Mouse (Mus musculus): ENCODE measurements around the gene Tenm3. TPM values are rescaled to one million over a fixed set of nuclear protein-coding genes. Genes with fewer than 3 reads are reported as not detected.

Tenm3 gene
- polyA plus RNA-seq, 2 experiments, result 38.0 to 48.1 TPM

DNA sequence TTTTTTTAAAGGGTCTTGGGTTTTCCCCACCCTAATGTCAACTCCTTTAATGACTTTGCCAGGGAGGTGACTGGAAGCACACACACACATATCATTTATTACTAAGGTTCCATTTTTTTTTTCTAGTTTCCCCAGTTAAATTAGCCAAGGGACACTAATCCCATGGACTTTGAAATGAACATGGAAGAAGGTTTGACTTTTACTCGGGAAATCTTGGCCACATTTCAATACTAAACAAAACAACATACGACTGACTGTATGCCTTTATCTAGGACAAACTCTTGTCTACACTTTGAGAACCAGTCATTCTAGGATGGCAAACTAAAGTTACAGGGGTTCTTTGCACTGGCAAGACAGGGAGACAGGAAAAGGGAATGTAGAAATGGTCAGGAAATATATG is 170.3 kb downstream of the Tenm3 start:
- Histone ChIP-seq H3K36me3 (ENCODE audit: control insufficient read depth, insufficient read depth, low read length) (no peaks in the 10 kb centered on the region), H3K27ac (replicated peaks; ENCODE audit: low read depth, low read length) (no peak overlapping the region), H3K9ac (ENCODE audit: low read depth, low read length, severe bottlenecking) (no peak overlapping the region), H3K9me3 (ENCODE audit: control insufficient read depth, low read length) (no peaks in the 10 kb centered on the region), H3K4me1 (ENCODE audit: control insufficient read depth, insufficient read depth, low read length) (peaks cover 4% of the 10 kb centered on the region; the same call in 1 of the 2 replicates), H3K27me3 (ENCODE audit: control insufficient read depth, insufficient read depth, low read length) (no peaks in the 10 kb centered on the region), H3K4me3 (replicated peaks; ENCODE audit: low read length) (no peak overlapping the region), H3K4me2 (replicated peaks; ENCODE audit: low read depth, low read length, severe bottlenecking) (no peak overlapping the region)
- ATAC-seq (ENCODE audit: low FRiP score, low read depth), result no peak
- no peak for DNase-seq (ENCODE audit: low spot score)
- TF ChIP-seq POLR2A (IDR thresholded peaks at IDR 0.05; ENCODE audit: borderline replicate concordance, extremely low read depth, insufficient read depth, insufficient read length), result no peak
- 86% methylated on average over 2 of the region's 2 CpGs for WGBS

DNA sequence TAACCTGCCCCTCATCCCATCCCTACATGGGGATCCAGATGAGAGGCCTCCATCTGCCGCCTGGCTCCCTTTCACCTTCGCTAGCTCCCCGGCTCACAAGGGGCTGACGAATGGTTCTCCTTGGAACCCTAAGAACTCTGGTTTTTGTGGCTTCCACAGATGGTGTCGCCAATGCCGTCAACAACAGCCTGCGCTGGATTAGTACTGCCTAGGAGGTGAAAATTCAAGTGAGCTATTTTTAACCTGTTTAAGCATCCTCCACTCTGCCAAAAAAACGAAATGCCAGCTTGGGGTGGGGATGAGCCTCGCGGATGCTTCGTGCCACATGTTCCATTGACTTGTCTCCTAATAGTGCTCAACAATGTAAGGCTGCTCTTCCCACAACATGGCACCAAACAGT is 171.3 kb downstream of the Tenm3 start:
- DNase-seq (ENCODE audit: low spot score) (no peak), ATAC-seq (ENCODE audit: low FRiP score, low read depth) (no peak)
- TF ChIP-seq POLR2A (IDR thresholded peaks at IDR 0.05; ENCODE audit: borderline replicate concordance, extremely low read depth, insufficient read depth, insufficient read length), result no peak
- H3K4me2 ChIP-seq (replicated peaks; ENCODE audit: low read depth, low read length, severe bottlenecking), result no peak overlapping the region
- H3K27me3 ChIP-seq (ENCODE audit: control insufficient read depth, insufficient read depth, low read length), result no peaks in the 10 kb centered on the region
- H3K36me3 ChIP-seq (ENCODE audit: control insufficient read depth, insufficient read depth, low read length), result 0 out of 2 replicates have a peak, but pooled peaks cover 5% of the 10 kb centered on the region
- no peak overlapping the region for H3K9ac ChIP-seq (ENCODE audit: low read depth, low read length, severe bottlenecking)
- no peaks in the 10 kb centered on the region for H3K9me3 ChIP-seq (ENCODE audit: control insufficient read depth, low read length)
- peaks cover 4% of the 10 kb centered on the region; the same call in 1 of the 2 replicates for H3K4me1 ChIP-seq (ENCODE audit: control insufficient read depth, insufficient read depth, low read length)
- H3K27ac ChIP-seq (replicated peaks; ENCODE audit: low read depth, low read length), result no peak overlapping the region
- no peak overlapping the region for H3K4me3 ChIP-seq (replicated peaks; ENCODE audit: low read length)
- WGBS, result 88% methylated on average over 11 of the region's 11 CpGs

DNA sequence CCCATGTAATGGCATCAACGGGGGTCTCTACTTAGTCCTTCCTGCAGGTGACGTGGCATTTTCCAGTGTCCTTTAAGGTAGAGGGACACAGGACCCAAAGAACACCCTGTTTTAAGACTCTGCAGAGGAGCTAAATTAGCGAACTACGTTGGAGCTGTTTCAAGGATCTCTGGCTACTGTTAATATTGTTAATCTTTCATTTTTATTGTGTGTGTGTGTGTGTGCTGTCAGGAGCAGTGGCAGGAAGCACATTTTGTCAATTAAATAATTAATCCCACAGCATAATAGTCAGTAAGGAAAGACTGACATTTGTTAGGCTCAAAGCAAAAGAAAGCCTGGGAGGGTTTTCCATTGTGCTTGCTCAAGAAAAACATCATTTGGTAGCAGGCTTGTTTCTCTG is 172.4 kb downstream of the Tenm3 start:
- H3K4me2 ChIP-seq (replicated peaks; ENCODE audit: low read depth, low read length, severe bottlenecking), result no peak overlapping the region

GRCm38 (mm10) chr8:48670895-48671294 is 172.9 kb downstream of the Tenm3 start:
- Histone ChIP-seq H3K4me1 (ENCODE audit: control insufficient read depth, insufficient read depth, low read length) (peaks cover 2% of the 10 kb centered on the region; the same call in 1 of the 2 replicates), H3K36me3 (ENCODE audit: control insufficient read depth, insufficient read depth, low read length) (0 out of 2 replicates have a peak, but pooled peaks cover 5% of the 10 kb centered on the region), H3K9me3 (ENCODE audit: control insufficient read depth, low read length) (no peaks in the 10 kb centered on the region), H3K27ac (replicated peaks; ENCODE audit: low read depth, low read length) (no peak overlapping the region), H3K9ac (ENCODE audit: low read depth, low read length, severe bottlenecking) (no peak overlapping the region), H3K4me3 (replicated peaks; ENCODE audit: low read length) (no peak overlapping the region), H3K4me2 (replicated peaks; ENCODE audit: low read depth, low read length, severe bottlenecking) (no peak overlapping the region), H3K27me3 (ENCODE audit: control insufficient read depth, insufficient read depth, low read length) (no peaks in the 10 kb centered on the region)
- ATAC-seq (ENCODE audit: low FRiP score, low read depth) (no peak), DNase-seq (ENCODE audit: low spot score) (no peak)
- TF ChIP-seq POLR2A (IDR thresholded peaks at IDR 0.05; ENCODE audit: borderline replicate concordance, extremely low read depth, insufficient read depth, insufficient read length), result no peak
- WGBS, result 8% methylated on average over 3 of the region's 3 CpGs

More for the DNA sequence above, 172.4 kb downstream of the Tenm3 start:
- Histone ChIP-seq H3K27me3 (ENCODE audit: control insufficient read depth, insufficient read depth, low read length) (no peaks in the 10 kb centered on the region), H3K4me3 (replicated peaks; ENCODE audit: low read length) (no peak overlapping the region), H3K36me3 (ENCODE audit: control insufficient read depth, insufficient read depth, low read length) (0 out of 2 replicates have a peak, but pooled peaks cover 5% of the 10 kb centered on the region), H3K4me1 (ENCODE audit: control insufficient read depth, insufficient read depth, low read length) (peaks cover 2% of the 10 kb centered on the region; the same call in 1 of the 2 replicates), H3K9me3 (ENCODE audit: control insufficient read depth, low read length) (no peaks in the 10 kb centered on the region), H3K27ac (replicated peaks; ENCODE audit: low read depth, low read length) (no peak overlapping the region), H3K9ac (ENCODE audit: low read depth, low read length, severe bottlenecking) (no peak overlapping the region)
- DNase-seq (ENCODE audit: low spot score), result no peak
- no peak for TF ChIP-seq POLR2A (IDR thresholded peaks at IDR 0.05; ENCODE audit: borderline replicate concordance, extremely low read depth, insufficient read depth, insufficient read length)
- 22% methylated on average over 4 of the region's 4 CpGs for WGBS
- no peak for ATAC-seq (ENCODE audit: low FRiP score, low read depth)

- Histone ChIP-seq H3K27ac (replicated peaks; ENCODE audit: low read depth, low read length) (no peak overlapping the region), H3K9ac (ENCODE audit: low read depth, low read length, severe bottlenecking) (no peak overlapping the region), H3K4me1 (ENCODE audit: control insufficient read depth, insufficient read depth, low read length) (peaks cover 2% of the 10 kb centered on the region; the same call in 1 of the 2 replicates), H3K9me3 (ENCODE audit: control insufficient read depth, low read length) (no peaks in the 10 kb centered on the region), H3K4me3 (replicated peaks; ENCODE audit: low read length) (no peak overlapping the region), H3K4me2 (replicated peaks; ENCODE audit: low read depth, low read length, severe bottlenecking) (no peak overlapping the region), H3K36me3 (ENCODE audit: control insufficient read depth, insufficient read depth, low read length) (0 out of 2 replicates have a peak, but pooled peaks cover 5% of the 10 kb centered on the region), H3K27me3 (ENCODE audit: control insufficient read depth, insufficient read depth, low read length) (no peaks in the 10 kb centered on the region)
- TF ChIP-seq POLR2A (IDR thresholded peaks at IDR 0.05; ENCODE audit: borderline replicate concordance, extremely low read depth, insufficient read depth, insufficient read length), result no peak
- DNase-seq (ENCODE audit: low spot score) (no peak), ATAC-seq (ENCODE audit: low FRiP score, low read depth) (no peak)
- WGBS, result 52% methylated on average over 1 of the region's 1 CpGs
Observed at GRCm38 (mm10) chr8:48670387-48670786, 173.4 kb downstream of the Tenm3 start.
